Mouse (Mus musculus): ENCODE data around the gene Midn. TPM values are rescaled to one million over a fixed set of nuclear protein-coding genes. Genes with fewer than 3 reads are reported as not detected.

The Midn gene
- polyA plus RNA-seq (2016; fragmentation: Nextera tagmentation; extraction: Ambion mirVana): 25.9 and 28.9 TPM in 2 replicates

GRCm38 (mm10) chr10:80147719-80148601, at the start of gene Midn:
Midn (plus strand) TSS chr10:80148272.
- H3K4me1 ChIP-seq (replicated peaks): peaks cover 62% of the 10 kb centered on the region
- H3K4me2 ChIP-seq: peak within 1 kb of the TSS; percentile 87
- peak within 1 kb of the TSS; percentile 90 for H3K9ac ChIP-seq
- H3K9me3 ChIP-seq (replicated peaks): no peaks in the 10 kb centered on the region
- peaks cover 67% of the 10 kb centered on the region for H3K36me3 ChIP-seq
- H3K27ac ChIP-seq (ENCODE audit: poor library complexity, severe bottlenecking): peak within 1 kb of the TSS; percentile 98
- under 1% methylated on average over 40 of the region's 42 CpGs for WGBS
- peak within 1 kb of the TSS; percentile 90 for H3K4me3 ChIP-seq
- ATAC-seq (ENCODE audit: insufficient number of reproducible peaks, low FRiP score): peak; percentile 60
- H3K27me3 ChIP-seq (replicated peaks): no peaks in the 10 kb centered on the region

GRCm38 (mm10) chr10:80098630-80099029, 49.4 kb upstream of the Midn start:
- Histone ChIP-seq H3K4me2 (no peak overlapping the region), H3K4me3 (no peak overlapping the region), H3K9me3 (replicated peaks) (no peaks in the 10 kb centered on the region), H3K27me3 (replicated peaks) (no peaks in the 10 kb centered on the region), H3K9ac (no peak overlapping the region), H3K4me1 (replicated peaks) (peaks cover 89% of the 10 kb centered on the region), H3K27ac (ENCODE audit: poor library complexity, severe bottlenecking) (no peak overlapping the region), H3K36me3 (no peaks in the 10 kb centered on the region)
- 78% methylated on average over 5 of the region's 5 CpGs for WGBS
- no peak for ATAC-seq (ENCODE audit: insufficient number of reproducible peaks, low FRiP score)

DNA sequence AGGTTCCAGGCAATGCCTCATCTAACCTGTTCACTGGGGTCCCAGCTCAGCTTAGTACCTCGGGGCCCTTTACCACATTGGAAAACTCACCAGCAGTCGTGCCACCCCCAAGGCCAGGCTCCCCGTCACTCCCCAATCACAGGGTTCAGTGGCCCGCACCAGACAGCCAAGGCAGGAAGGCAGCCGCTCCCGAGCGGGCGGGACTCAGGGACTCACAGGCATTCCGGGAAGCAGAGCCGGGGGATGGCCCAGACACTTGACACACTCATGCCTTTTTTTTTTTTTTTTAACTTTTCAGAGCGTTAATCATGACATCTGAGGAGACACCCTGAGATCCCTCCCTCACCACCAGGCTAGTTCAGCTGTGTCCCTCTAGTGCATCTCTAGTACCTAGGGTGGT, 47.1 kb upstream of the Midn start:
- H3K36me3 ChIP-seq: no peaks in the 10 kb centered on the region
- no peaks in the 10 kb centered on the region for H3K27me3 ChIP-seq (replicated peaks)
- WGBS: 35% methylated on average over 11 of the region's 11 CpGs
- peaks cover 68% of the 10 kb centered on the region for H3K4me1 ChIP-seq (replicated peaks)
- H3K4me2 ChIP-seq: peak overlapping the region; percentile 98
- no peak for ATAC-seq (ENCODE audit: insufficient number of reproducible peaks, low FRiP score)
- no peak overlapping the region for H3K27ac ChIP-seq (ENCODE audit: poor library complexity, severe bottlenecking)
- 0 out of 2 replicates have a peak overlapping the region, but pooled peaks have one; percentile 93 for H3K9ac ChIP-seq
- no peaks in the 10 kb centered on the region for H3K9me3 ChIP-seq (replicated peaks)
- H3K4me3 ChIP-seq: peak overlapping the region; percentile 94

DNA sequence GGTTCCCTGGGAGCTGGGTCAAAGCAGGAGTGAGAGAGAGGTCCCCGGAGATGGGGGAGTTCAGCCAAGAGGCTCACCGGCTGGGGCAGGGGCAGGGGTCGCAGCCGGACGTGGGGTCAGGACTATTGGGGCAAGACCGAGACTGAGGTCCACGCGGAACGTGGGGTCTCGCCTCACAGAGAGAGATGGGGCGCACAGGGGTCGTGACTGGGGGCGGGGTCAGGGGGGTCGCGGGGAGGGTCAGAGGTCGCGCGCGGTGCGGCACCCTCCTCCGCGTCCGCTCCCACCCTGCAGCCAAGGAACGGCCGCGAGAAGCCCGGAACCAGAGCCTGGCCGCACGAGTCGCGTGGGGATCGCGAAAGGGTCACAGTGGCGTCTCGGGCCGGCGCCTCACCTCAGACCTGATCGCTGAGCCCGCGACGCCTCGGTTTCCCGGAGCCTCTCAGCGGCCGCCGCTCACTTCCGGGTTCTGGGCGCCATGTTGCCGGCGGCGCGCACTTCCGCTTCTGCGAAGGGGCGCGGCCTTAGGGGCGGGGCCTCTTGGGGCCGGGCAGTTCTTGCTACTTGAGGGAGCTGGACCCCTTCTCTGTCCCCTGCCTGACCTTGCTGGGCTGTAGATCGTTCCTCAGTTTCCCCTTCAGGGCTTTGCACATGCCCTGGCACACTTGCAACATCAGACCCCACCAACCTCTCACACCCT, 45.7 kb upstream of the Midn start:
- no peaks in the 10 kb centered on the region for H3K36me3 ChIP-seq
- H3K4me1 ChIP-seq (replicated peaks): peaks cover 54% of the 10 kb centered on the region
- peak overlapping the region; percentile 93 for H3K9ac ChIP-seq
- WGBS: under 1% methylated on average over 54 of the region's 59 CpGs
- peak; percentile 89 for ATAC-seq (ENCODE audit: insufficient number of reproducible peaks, low FRiP score)
- H3K27me3 ChIP-seq (replicated peaks): no peaks in the 10 kb centered on the region
- H3K27ac ChIP-seq (ENCODE audit: poor library complexity, severe bottlenecking): peak overlapping the region; percentile 57
- H3K4me2 ChIP-seq: peak overlapping the region; percentile 98
- no peaks in the 10 kb centered on the region for H3K9me3 ChIP-seq (replicated peaks)
- peak overlapping the region; percentile 94 for H3K4me3 ChIP-seq

GRCm38 (mm10) chr10:80103032-80103431, 45.0 kb upstream of the Midn start:
- Histone ChIP-seq H3K4me3 (no peak overlapping the region), H3K4me1 (replicated peaks) (peaks cover 47% of the 10 kb centered on the region), H3K9ac (peak overlapping the region; percentile 93), H3K4me2 (peak overlapping the region; percentile 98; the same call in 1 of the 2 replicates), H3K27me3 (replicated peaks) (no peaks in the 10 kb centered on the region), H3K27ac (ENCODE audit: poor library complexity, severe bottlenecking) (peak overlapping the region; percentile 57; the same call in 1 of the 2 replicates), H3K36me3 (no peaks in the 10 kb centered on the region), H3K9me3 (replicated peaks) (no peaks in the 10 kb centered on the region)
- 78% methylated on average over 2 of the region's 2 CpGs for WGBS
- ATAC-seq (ENCODE audit: insufficient number of reproducible peaks, low FRiP score): no peak; the same call in 1 of the 2 replicates

GRCm38 (mm10) chr10:80104181-80104580, 43.9 kb upstream of the Midn start:
- Histone ChIP-seq H3K9me3 (replicated peaks) (no peaks in the 10 kb centered on the region), H3K27me3 (replicated peaks) (no peaks in the 10 kb centered on the region), H3K27ac (ENCODE audit: poor library complexity, severe bottlenecking) (no peak overlapping the region), H3K4me1 (replicated peaks) (peaks cover 36% of the 10 kb centered on the region), H3K36me3 (no peaks in the 10 kb centered on the region), H3K9ac (no peak overlapping the region), H3K4me3 (no peak overlapping the region), H3K4me2 (no peak overlapping the region)
- ATAC-seq (ENCODE audit: insufficient number of reproducible peaks, low FRiP score): no peak
- WGBS: 78% methylated on average over 3 of the region's 3 CpGs

DNA sequence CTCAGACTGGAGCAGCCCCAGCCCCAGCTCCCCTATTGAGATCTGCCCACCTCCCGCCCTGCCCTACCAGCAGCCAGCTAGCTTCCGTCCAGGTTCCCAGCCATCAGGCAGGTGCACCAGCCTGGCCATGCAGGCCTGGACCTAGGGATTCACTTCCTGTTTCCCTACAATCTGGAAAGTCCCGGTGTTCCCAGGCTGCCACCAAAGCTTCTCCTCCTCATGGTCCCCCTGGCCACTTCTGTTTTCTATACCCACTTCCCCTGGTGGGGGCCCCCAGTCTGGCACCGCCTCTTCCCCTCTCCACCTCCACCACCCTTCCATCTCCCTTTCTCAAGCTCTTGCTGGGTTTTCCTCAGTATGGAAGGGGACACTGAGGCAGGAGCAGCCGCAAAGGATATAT, 42.6 kb upstream of the Midn start, which contains the start of gene Sbno2:
Gene Sbno2 (minus strand): TSS at position 112 of the 400 bp plus-strand sequence.
- Histone ChIP-seq H3K9ac (0 out of 2 replicates have a peak within 1 kb of the TSS, but pooled peaks have one; percentile 14), H3K4me1 (replicated peaks) (peaks cover 23% of the 10 kb centered on the region), H3K9me3 (replicated peaks) (no peaks in the 10 kb centered on the region), H3K27me3 (replicated peaks) (no peaks in the 10 kb centered on the region), H3K36me3 (no peaks in the 10 kb centered on the region), H3K4me2 (no peak within 1 kb of the TSS), H3K27ac (ENCODE audit: poor library complexity, severe bottlenecking) (no peak within 1 kb of the TSS), H3K4me3 (no peak within 1 kb of the TSS)
- 76% methylated on average over 5 of the region's 5 CpGs for WGBS
- no peak for ATAC-seq (ENCODE audit: insufficient number of reproducible peaks, low FRiP score)

GRCm38 (mm10) chr10:80105926-80106325, 42.1 kb upstream of the Midn start:
- H3K9ac ChIP-seq: no peak overlapping the region
- no peak overlapping the region for H3K4me2 ChIP-seq
- H3K9me3 ChIP-seq (replicated peaks): no peaks in the 10 kb centered on the region
- no peaks in the 10 kb centered on the region for H3K36me3 ChIP-seq
- no peak overlapping the region for H3K27ac ChIP-seq (ENCODE audit: poor library complexity, severe bottlenecking)
- peaks cover 18% of the 10 kb centered on the region for H3K4me1 ChIP-seq (replicated peaks)
- H3K4me3 ChIP-seq: no peak overlapping the region
- 70% methylated on average over 5 of the region's 5 CpGs for WGBS
- no peaks in the 10 kb centered on the region for H3K27me3 ChIP-seq (replicated peaks)
- no peak for ATAC-seq (ENCODE audit: insufficient number of reproducible peaks, low FRiP score)

DNA sequence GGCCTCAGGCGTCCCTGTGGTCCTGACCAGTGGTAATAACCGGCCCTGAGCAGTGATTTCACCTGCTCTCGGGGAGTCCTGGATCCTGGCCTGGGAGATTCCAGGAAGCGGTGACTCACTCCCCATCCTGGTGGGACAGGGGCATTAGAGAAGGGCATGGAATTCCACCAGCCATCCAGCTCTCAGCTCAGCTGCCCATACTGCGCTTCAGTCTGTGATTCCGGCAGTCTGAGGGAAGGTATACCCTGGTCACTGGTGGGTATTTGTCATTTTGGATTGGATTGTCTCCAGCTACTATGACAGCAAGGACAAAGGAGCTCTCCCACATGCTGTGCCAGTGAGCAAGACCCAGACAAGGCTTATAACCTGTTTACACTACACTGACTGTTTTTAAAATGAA, 40.4 kb upstream of the Midn start:
- Histone ChIP-seq H3K27ac (ENCODE audit: poor library complexity, severe bottlenecking) (no peak overlapping the region), H3K4me2 (no peak overlapping the region), H3K9me3 (replicated peaks) (no peaks in the 10 kb centered on the region), H3K4me3 (no peak overlapping the region), H3K36me3 (no peaks in the 10 kb centered on the region), H3K9ac (0 out of 2 replicates have a peak overlapping the region, but pooled peaks have one; percentile 31), H3K27me3 (replicated peaks) (no peaks in the 10 kb centered on the region), H3K4me1 (replicated peaks) (peaks cover 6% of the 10 kb centered on the region; the same call in 1 of the 2 replicates)
- 52% methylated on average over 6 of the region's 6 CpGs for WGBS
- ATAC-seq (ENCODE audit: insufficient number of reproducible peaks, low FRiP score): no peak

GRCm38 (mm10) chr10:80114341-80115284, 33.5 kb upstream of the Midn start:
- WGBS: 2% methylated on average over 27 of the region's 27 CpGs
- peak; percentile 55 for ATAC-seq (ENCODE audit: insufficient number of reproducible peaks, low FRiP score)
- H3K27ac ChIP-seq (ENCODE audit: poor library complexity, severe bottlenecking): peak overlapping the region; percentile 90
- H3K4me2 ChIP-seq: peak overlapping the region; percentile 72
- H3K4me1 ChIP-seq (replicated peaks): peaks cover 32% of the 10 kb centered on the region
- H3K9me3 ChIP-seq (replicated peaks): no peaks in the 10 kb centered on the region
- H3K27me3 ChIP-seq (replicated peaks): no peaks in the 10 kb centered on the region
- H3K36me3 ChIP-seq: peaks cover 20% of the 10 kb centered on the region
- H3K4me3 ChIP-seq: peak overlapping the region; percentile 71
- H3K9ac ChIP-seq: peak overlapping the region; percentile 73
